Mouse (Mus musculus) skeletal muscle tissue, adult 2 months (tissue): ENCODE results near the gene Ssr2.

ENCODE experiments used
- DNase-seq: peaks from one replicate; pipeline ENCODE4 v3.0.0-alpha.2; 2012; ENCODE audit warnings: low read depth, low spot score

The Ssr2 gene

GRCm38 (mm10) chr3:88575540-88575939 lies at the start of gene Ssr2:
Gene Ssr2 (plus strand): TSS chr3:88575876.
- no peak for DNase-seq

- DNase-seq, result peak; percentile 91
Measured at GRCm38 (mm10) chr3:88526157-88527131, 49.2 kb upstream of the Ssr2 start.

GRCm38 (mm10) chr3:88527565-88527964 lies 48.1 kb upstream of the Ssr2 start:
- no peak for DNase-seq

- no peak for DNase-seq
Measured at GRCm38 (mm10) chr3:88528646-88529045, 47.0 kb upstream of the Ssr2 start.

GRCm38 (mm10) chr3:88529204-88530000 lies 46.3 kb upstream of the Ssr2 start:
- DNase-seq, result no peak

GRCm38 (mm10) chr3:88530082-88530864 lies 45.4 kb upstream of the Ssr2 start:
- DNase-seq, result no peak

- no peak for DNase-seq
Measured at GRCm38 (mm10) chr3:88531348-88532298, 44.1 kb upstream of the Ssr2 start.

GRCm38 (mm10) chr3:88532299-88532674 lies 43.4 kb upstream of the Ssr2 start, which contains the start of gene Mex3a:
Gene Mex3a (plus strand): TSS chr3:88532395.
- DNase-seq, result no peak

GRCm38 (mm10) chr3:88532689-88533511 lies 42.8 kb upstream of the Ssr2 start:
- no peak for DNase-seq

- no peak for DNase-seq
Measured at GRCm38 (mm10) chr3:88533706-88534105, 42.0 kb upstream of the Ssr2 start.

GRCm38 (mm10) chr3:88535005-88535404 lies 40.7 kb upstream of the Ssr2 start:
- DNase-seq, result no peak

GRCm38 (mm10) chr3:88535527-88535926 lies 40.1 kb upstream of the Ssr2 start:
- no peak for DNase-seq

- DNase-seq, result peak; percentile 79
Measured at GRCm38 (mm10) chr3:88536103-88536930, 39.4 kb upstream of the Ssr2 start.

GRCm38 (mm10) chr3:88537146-88537545 lies 38.5 kb upstream of the Ssr2 start:
- DNase-seq, result no peak

GRCm38 (mm10) chr3:88538271-88539145 lies 37.2 kb upstream of the Ssr2 start:
- no peak for DNase-seq

GRCm38 (mm10) chr3:88539397-88539796 lies 36.3 kb upstream of the Ssr2 start:
- no peak for DNase-seq

GRCm38 (mm10) chr3:88540085-88540484 lies 35.6 kb upstream of the Ssr2 start:
- no peak for DNase-seq
